Mouse (Mus musculus) small intestine, adult 2 months (tissue): ENCODE data around the gene Acot7. TPM values are rescaled to one million over a fixed set of nuclear protein-coding genes. Genes with fewer than 3 reads are reported as not detected.
A peak's percentile ranks its signal among the peaks of the same experiment; 100 is the strongest.

ENCODE experiments used
- H3K27ac ChIP-seq: fragments of 200-500 bp; 2 replicates; pipeline ENCODE4 v1.5.1; 2012; ENCODE audit warnings: low read depth, low read length, control low read depth, inconsistent platforms; ENCODE audit not compliant: insufficient read depth
- H3K27me3 ChIP-seq: fragments of 200-500 bp; 2 replicates; pipeline ENCODE4 v1.6.1; 2012; ENCODE audit warnings: mild to moderate bottlenecking, moderate library complexity, low read length, inconsistent platforms; ENCODE audit not compliant: control insufficient read depth, insufficient read depth
- H3K36me3 ChIP-seq: fragments of 200-500 bp; 2 replicates; pipeline ENCODE4 v1.6.1; 2012; ENCODE audit warnings: mild to moderate bottlenecking, low read length, control low read depth, inconsistent platforms; ENCODE audit not compliant: control insufficient read depth, insufficient read depth
- H3K4me1 ChIP-seq: fragments of 200-500 bp; 2 replicates; pipeline ENCODE4 v1.6.1; 2012; ENCODE audit warnings: low read length, inconsistent platforms, mixed read lengths; ENCODE audit not compliant: control insufficient read depth, insufficient read depth, insufficient read length
- H3K4me3 ChIP-seq: fragments of 200-500 bp; 2 replicates; pipeline ENCODE4 v1.5.1; 2012; ENCODE audit warnings: low read depth, mild to moderate bottlenecking, control low read depth, inconsistent platforms, low read length, moderate library complexity
- CTCF ChIP-seq: fragments of 200-500 bp; IDR thresholded peaks from 2 replicates; pipeline ENCODE4 v1.5.1; 2012; ENCODE audit warnings: low read depth, mild to moderate bottlenecking, control low read depth, inconsistent platforms, low read length, moderate library complexity, mixed read lengths; ENCODE audit not compliant: insufficient replicate concordance, insufficient read length; ENCODE audit errors: extremely low read depth
- POLR2A ChIP-seq: fragments of 200-500 bp; IDR thresholded peaks from 2 replicates; pipeline ENCODE4 v1.6.1; 2012; ENCODE audit warnings: low read depth, mild to moderate bottlenecking, control low read depth, inconsistent platforms, low read length, moderate library complexity
- WGBS: fragments of 180-500 bp; shearing (Covaris S2); methylation state at CpG from one replicate; pipeline ENCODE4 v1.1.7; 2018; 5-methylcytosine and 5-hydroxymethylcytosine counted together
- polyA plus RNA-seq: library from polyadenylated mRNA; depleted of rRNA; stranded (reverse); fragments of >200 nt; gene quantifications from 2 replicates; pipeline ENCODE4 v1.2.3, GENCODE M21; 2012

The Acot7 gene
- polyA plus RNA-seq, 1 experiment, result 33.4 TPM

GRCm38 (mm10) chr4:152292102-152292765, 114.3 kb downstream of the Acot7 start:
- H3K27ac ChIP-seq, result no peak overlapping the region
- TF ChIP-seq POLR2A (no peak), CTCF (no peak)
- H3K27me3 ChIP-seq, result peaks cover 37% of the 10 kb centered on the region
- peaks cover 5% of the 10 kb centered on the region; the same call in 1 of the 2 replicates for H3K4me1 ChIP-seq
- H3K4me3 ChIP-seq, result no peak overlapping the region
- H3K36me3 ChIP-seq, result no peaks in the 10 kb centered on the region
- WGBS, result 16% methylated on average over 12 of the region's 12 CpGs

GRCm38 (mm10) chr4:152294188-152294929, 116.4 kb downstream of the Acot7 start:
- WGBS, result 64% methylated on average over 10 of the region's 10 CpGs
- no peak overlapping the region for H3K4me3 ChIP-seq
- TF ChIP-seq POLR2A (no peak), CTCF (no peak)
- H3K4me1 ChIP-seq, result peaks cover 13% of the 10 kb centered on the region; the same call in 1 of the 2 replicates
- no peaks in the 10 kb centered on the region for H3K36me3 ChIP-seq
- H3K27ac ChIP-seq, result no peak overlapping the region
- peaks cover 37% of the 10 kb centered on the region for H3K27me3 ChIP-seq

GRCm38 (mm10) chr4:152295916-152296315, 118.0 kb downstream of the Acot7 start:
- no peak for TF ChIP-seq POLR2A
- TF ChIP-seq CTCF, result no peak
- peaks cover 24% of the 10 kb centered on the region for H3K27me3 ChIP-seq
- WGBS, result 19% methylated on average over 4 of the region's 4 CpGs

GRCm38 (mm10) chr4:152296371-152296770, 118.4 kb downstream of the Acot7 start:
- Histone ChIP-seq H3K4me3 (peak overlapping the region; percentile 66), H3K36me3 (peaks cover 7% of the 10 kb centered on the region; the same call in 1 of the 2 replicates), H3K4me1 (peaks cover 13% of the 10 kb centered on the region; the same call in 1 of the 2 replicates), H3K27ac (peak overlapping the region; percentile 81), H3K27me3 (peaks cover 19% of the 10 kb centered on the region)
- TF ChIP-seq CTCF (no peak), POLR2A (no peak)
- 4% methylated on average over 8 of the region's 8 CpGs for WGBS

More at GRCm38 (mm10) chr4:152295916-152296315, 118.0 kb downstream of the Acot7 start:
- peaks cover 7% of the 10 kb centered on the region; the same call in 1 of the 2 replicates for H3K36me3 ChIP-seq
- H3K4me3 ChIP-seq, result no peak overlapping the region
- peaks cover 13% of the 10 kb centered on the region; the same call in 1 of the 2 replicates for H3K4me1 ChIP-seq
- H3K27ac ChIP-seq, result no peak overlapping the region

- TF ChIP-seq CTCF (no peak), POLR2A (peak; percentile 66; the same call in 1 of the 2 replicates)
- WGBS, result under 1% methylated on average over 119 of the region's 119 CpGs
- Histone ChIP-seq H3K36me3 (peaks cover 10% of the 10 kb centered on the region; the same call in 1 of the 2 replicates), H3K27me3 (peaks cover 11% of the 10 kb centered on the region; the same call in 1 of the 2 replicates), H3K27ac (peak within 1 kb of the TSS; percentile 81), H3K4me3 (peak within 1 kb of the TSS; percentile 85), H3K4me1 (peaks cover 13% of the 10 kb centered on the region; the same call in 1 of the 2 replicates)
These were observed 119.2 kb downstream of the Acot7 start, which contains the start of gene Icmt for GRCm38 (mm10) chr4:152296874-152297861. Gene Icmt (plus strand): TSS chr4:152297227.

GRCm38 (mm10) chr4:152298836-152299235, 120.9 kb downstream of the Acot7 start:
- 88% methylated on average over 14 of the region's 14 CpGs for WGBS
- H3K36me3 ChIP-seq, result peaks cover 24% of the 10 kb centered on the region
- TF ChIP-seq CTCF, result no peak
- TF ChIP-seq POLR2A, result no peak

GRCm38 (mm10) chr4:152300375-152300774, 122.4 kb downstream of the Acot7 start:
- TF ChIP-seq POLR2A, result no peak
- no peak for TF ChIP-seq CTCF
- Histone ChIP-seq H3K4me1 (peaks cover 13% of the 10 kb centered on the region; the same call in 1 of the 2 replicates), H3K27ac (no peak overlapping the region), H3K4me3 (no peak overlapping the region), H3K36me3 (peaks cover 32% of the 10 kb centered on the region), H3K27me3 (no peaks in the 10 kb centered on the region)
- 95% methylated on average over 8 of the region's 8 CpGs for WGBS

More at GRCm38 (mm10) chr4:152298836-152299235, 120.9 kb downstream of the Acot7 start:
- peak overlapping the region; percentile 8 for H3K4me3 ChIP-seq
- no peak overlapping the region for H3K27ac ChIP-seq
- H3K27me3 ChIP-seq, result no peaks in the 10 kb centered on the region
- peaks cover 13% of the 10 kb centered on the region; the same call in 1 of the 2 replicates for H3K4me1 ChIP-seq
